Mouse (Mus musculus): ENCODE results near the gene Ppme1.

The Ppme1 gene

GRCm38 (mm10) chr7:100371495-100372451 lies at the start of gene Ppme1, which contains the start of gene C2cd3:
Gene Ppme1, minus strand, starts transcription at chr7:100372307.
Gene C2cd3, plus strand, starts transcription at chr7:100372233.
- Histone ChIP-seq H3K27me3 (ENCODE audit: control insufficient read depth, insufficient read depth, low read length, poor library complexity, severe bottlenecking) (no peaks in the 10 kb centered on the region), H3K36me3 (ENCODE audit: control insufficient read depth, insufficient read depth, low read length, poor library complexity, severe bottlenecking) (0 out of 2 replicates have a peak, but pooled peaks cover 3% of the 10 kb centered on the region)
- DNase-seq (ENCODE audit: low read depth, low spot score): peak; percentile 99

GRCm38 (mm10) chr7:100408684-100409083 lies 36.6 kb upstream of the Ppme1 start:
- Histone ChIP-seq H3K36me3 (ENCODE audit: control insufficient read depth, insufficient read depth, low read length, poor library complexity, severe bottlenecking) (peaks cover 24% of the 10 kb centered on the region), H3K27me3 (ENCODE audit: control insufficient read depth, insufficient read depth, low read length, poor library complexity, severe bottlenecking) (no peaks in the 10 kb centered on the region)
- DNase-seq (ENCODE audit: low read depth, low spot score): no peak

- H3K27me3 ChIP-seq (ENCODE audit: control insufficient read depth, insufficient read depth, low read length, poor library complexity, severe bottlenecking): no peaks in the 10 kb centered on the region
- DNase-seq (ENCODE audit: low read depth, low spot score): no peak
- H3K36me3 ChIP-seq (ENCODE audit: control insufficient read depth, insufficient read depth, low read length, poor library complexity, severe bottlenecking): peaks cover 25% of the 10 kb centered on the region
Measured at GRCm38 (mm10) chr7:100407677-100408076, 35.6 kb upstream of the Ppme1 start.

GRCm38 (mm10) chr7:100402715-100403114 lies 30.6 kb upstream of the Ppme1 start:
- no peak for DNase-seq (ENCODE audit: low read depth, low spot score)
- Histone ChIP-seq H3K36me3 (ENCODE audit: control insufficient read depth, insufficient read depth, low read length, poor library complexity, severe bottlenecking) (peaks cover 23% of the 10 kb centered on the region), H3K27me3 (ENCODE audit: control insufficient read depth, insufficient read depth, low read length, poor library complexity, severe bottlenecking) (no peaks in the 10 kb centered on the region)

GRCm38 (mm10) chr7:100400899-100401539 lies 28.9 kb upstream of the Ppme1 start:
- Histone ChIP-seq H3K27me3 (ENCODE audit: control insufficient read depth, insufficient read depth, low read length, poor library complexity, severe bottlenecking) (no peaks in the 10 kb centered on the region), H3K36me3 (ENCODE audit: control insufficient read depth, insufficient read depth, low read length, poor library complexity, severe bottlenecking) (peaks cover 20% of the 10 kb centered on the region)
- no peak for DNase-seq (ENCODE audit: low read depth, low spot score)

- no peak for DNase-seq (ENCODE audit: low read depth, low spot score)
- no peaks in the 10 kb centered on the region for H3K27me3 ChIP-seq (ENCODE audit: control insufficient read depth, insufficient read depth, low read length, poor library complexity, severe bottlenecking)
- peaks cover 17% of the 10 kb centered on the region for H3K36me3 ChIP-seq (ENCODE audit: control insufficient read depth, insufficient read depth, low read length, poor library complexity, severe bottlenecking)
Measured at GRCm38 (mm10) chr7:100399231-100399913, 27.3 kb upstream of the Ppme1 start.

- Histone ChIP-seq H3K27me3 (ENCODE audit: control insufficient read depth, insufficient read depth, low read length, poor library complexity, severe bottlenecking) (no peaks in the 10 kb centered on the region), H3K36me3 (ENCODE audit: control insufficient read depth, insufficient read depth, low read length, poor library complexity, severe bottlenecking) (peaks cover 11% of the 10 kb centered on the region)
- DNase-seq (ENCODE audit: low read depth, low spot score): no peak
Measured at GRCm38 (mm10) chr7:100392265-100392664, 20.2 kb upstream of the Ppme1 start.

GRCm38 (mm10) chr7:100390166-100390565 lies 18.1 kb upstream of the Ppme1 start:
- DNase-seq (ENCODE audit: low read depth, low spot score): no peak
- H3K36me3 ChIP-seq (ENCODE audit: control insufficient read depth, insufficient read depth, low read length, poor library complexity, severe bottlenecking): peaks cover 11% of the 10 kb centered on the region

GRCm38 (mm10) chr7:100388174-100388573 lies 16.1 kb upstream of the Ppme1 start:
- no peak for DNase-seq (ENCODE audit: low read depth, low spot score)
- Histone ChIP-seq H3K27me3 (ENCODE audit: control insufficient read depth, insufficient read depth, low read length, poor library complexity, severe bottlenecking) (no peaks in the 10 kb centered on the region), H3K36me3 (ENCODE audit: control insufficient read depth, insufficient read depth, low read length, poor library complexity, severe bottlenecking) (peaks cover 11% of the 10 kb centered on the region)

More at GRCm38 (mm10) chr7:100390166-100390565, 18.1 kb upstream of the Ppme1 start:
- H3K27me3 ChIP-seq (ENCODE audit: control insufficient read depth, insufficient read depth, low read length, poor library complexity, severe bottlenecking): no peaks in the 10 kb centered on the region

GRCm38 (mm10) chr7:100383207-100383606 lies 11.1 kb upstream of the Ppme1 start:
- H3K27me3 ChIP-seq (ENCODE audit: control insufficient read depth, insufficient read depth, low read length, poor library complexity, severe bottlenecking): no peaks in the 10 kb centered on the region
- no peak for DNase-seq (ENCODE audit: low read depth, low spot score)
- peaks cover 5% of the 10 kb centered on the region; the same call in 1 of the 2 replicates for H3K36me3 ChIP-seq (ENCODE audit: control insufficient read depth, insufficient read depth, low read length, poor library complexity, severe bottlenecking)

GRCm38 (mm10) chr7:100381161-100381560 lies 9.1 kb upstream of the Ppme1 start:
- no peaks in the 10 kb centered on the region for H3K27me3 ChIP-seq (ENCODE audit: control insufficient read depth, insufficient read depth, low read length, poor library complexity, severe bottlenecking)
- peaks cover 3% of the 10 kb centered on the region; the same call in 1 of the 2 replicates for H3K36me3 ChIP-seq (ENCODE audit: control insufficient read depth, insufficient read depth, low read length, poor library complexity, severe bottlenecking)
- no peak for DNase-seq (ENCODE audit: low read depth, low spot score)

GRCm38 (mm10) chr7:100378257-100378656 lies 6.2 kb upstream of the Ppme1 start:
- Histone ChIP-seq H3K27me3 (ENCODE audit: control insufficient read depth, insufficient read depth, low read length, poor library complexity, severe bottlenecking) (no peaks in the 10 kb centered on the region), H3K36me3 (ENCODE audit: control insufficient read depth, insufficient read depth, low read length, poor library complexity, severe bottlenecking) (peaks cover 6% of the 10 kb centered on the region; the same call in 1 of the 2 replicates)
- no peak for DNase-seq (ENCODE audit: low read depth, low spot score)

GRCm38 (mm10) chr7:100372452-100372980 lies 409 bp upstream of the Ppme1 start:
- DNase-seq (ENCODE audit: low read depth, low spot score): peak; percentile 47
- Histone ChIP-seq H3K27me3 (ENCODE audit: control insufficient read depth, insufficient read depth, low read length, poor library complexity, severe bottlenecking) (no peaks in the 10 kb centered on the region), H3K36me3 (ENCODE audit: control insufficient read depth, insufficient read depth, low read length, poor library complexity, severe bottlenecking) (0 out of 2 replicates have a peak, but pooled peaks cover 3% of the 10 kb centered on the region)

GRCm38 (mm10) chr7:100364888-100365287 lies 7.2 kb downstream of the Ppme1 start:
- Histone ChIP-seq H3K27me3 (ENCODE audit: control insufficient read depth, insufficient read depth, low read length, poor library complexity, severe bottlenecking) (no peaks in the 10 kb centered on the region), H3K36me3 (ENCODE audit: control insufficient read depth, insufficient read depth, low read length, poor library complexity, severe bottlenecking) (no peaks in the 10 kb centered on the region)
- DNase-seq (ENCODE audit: low read depth, low spot score): no peak
